Mouse (Mus musculus) olfactory bulb, adult 2 months (tissue): ENCODE results near the gene Ksr1.

ENCODE experiments used
- CTCF ChIP-seq: fragments of 200-500 bp; IDR thresholded peaks from 2 replicates; pipeline ENCODE4 v1.5.1; 2012; ENCODE audit warnings: low read depth, mild to moderate bottlenecking, low read length, moderate library complexity; ENCODE audit not compliant: insufficient read depth
- POLR2A ChIP-seq: fragments of 200-500 bp; IDR thresholded peaks from 2 replicates; pipeline ENCODE4 v1.6.1; 2012; ENCODE audit warnings: mild to moderate bottlenecking, low read depth, low read length, moderate library complexity; ENCODE audit not compliant: insufficient read depth

- TF ChIP-seq POLR2A (no peak), CTCF (no peak)
Observed at GRCm38 (mm10) chr11:79013056-79013455, 133.2 kb downstream of the Ksr1 start.
